Mouse (Mus musculus): ENCODE data around the gene Dhrs7b.
A peak's percentile ranks its signal among the peaks of the same experiment; 100 is the strongest.

DNA sequence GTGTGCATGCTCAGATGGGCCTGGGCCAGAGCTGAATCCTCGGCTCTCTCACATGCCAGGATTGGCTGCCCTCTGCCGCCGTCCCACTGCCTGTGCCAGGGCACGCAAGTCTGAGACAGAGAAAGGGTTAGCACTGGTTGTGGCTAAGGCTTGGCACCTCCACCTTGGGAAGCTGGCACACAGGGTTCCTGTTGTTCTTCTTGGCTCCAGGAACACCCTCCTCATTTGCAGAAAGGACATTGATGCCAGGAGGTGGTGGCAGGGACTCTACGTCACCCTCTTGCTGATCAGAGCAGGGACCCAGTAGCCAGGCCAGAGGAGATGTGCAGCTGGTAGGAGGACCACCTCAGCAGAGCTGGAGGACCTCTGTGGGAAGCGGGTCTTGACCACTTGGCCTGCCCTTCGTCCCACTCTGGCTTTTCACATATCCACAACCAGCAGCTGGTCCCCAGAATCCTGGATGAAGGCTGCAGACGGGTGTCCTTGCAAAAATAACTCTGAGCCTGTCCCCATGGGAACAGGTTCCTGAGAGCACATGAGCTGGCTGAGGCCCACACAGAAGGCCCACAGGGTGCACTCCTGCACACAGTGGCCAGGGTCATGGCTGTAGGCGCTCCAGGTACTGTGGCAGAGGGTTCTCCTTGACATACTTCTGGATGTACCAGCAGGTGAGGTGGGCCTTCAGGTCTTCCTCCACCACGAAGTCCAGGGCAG, 75.1 kb downstream of the Dhrs7b start:
- TF ChIP-seq CTCF (IDR thresholded peaks at IDR 0.05; ENCODE audit: control insufficient read depth, insufficient read depth, insufficient replicate concordance, low read depth, low read length) = no peak
- TF ChIP-seq POLR2A (IDR thresholded peaks at IDR 0.05; ENCODE audit: control insufficient read depth, low read depth, low read length) = 0 out of 2 replicates have a peak, but pooled peaks have one; percentile 19
